Mouse (Mus musculus) kidney, adult 11 months (tissue): ENCODE data around the gene Map3k10.
A peak's percentile ranks its signal among the peaks of the same experiment; 100 is the strongest.

ENCODE experiments used
- DNase-seq: peaks from one replicate; pipeline ENCODE4 v3.0.0; 2022

Gene Map3k10

GRCm38 (mm10) chr7:27608130-27608529 lies 66.3 kb downstream of the Map3k10 start:
- no peak for DNase-seq

DNA sequence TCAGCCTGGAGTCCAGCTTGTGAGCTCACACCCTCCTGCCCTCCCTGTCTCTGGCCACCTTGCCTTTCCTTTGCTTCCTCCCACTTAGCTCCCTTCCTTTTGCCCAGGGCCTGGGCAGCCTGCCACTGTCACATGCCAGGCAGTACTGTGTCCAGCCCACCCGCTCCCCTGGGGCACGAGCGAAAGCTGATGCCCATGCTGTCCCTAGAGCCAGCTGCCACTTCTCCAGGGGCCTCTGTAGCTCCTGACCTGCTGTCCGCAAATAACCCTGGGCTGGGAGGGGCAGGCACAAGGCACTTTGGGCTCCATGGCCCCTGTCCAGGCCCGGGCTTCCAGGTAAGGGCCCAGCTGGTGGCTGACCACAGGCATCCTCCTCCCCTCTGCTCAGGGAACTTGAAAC lies 66.8 kb downstream of the Map3k10 start:
- peak; percentile 88 for DNase-seq

DNA sequence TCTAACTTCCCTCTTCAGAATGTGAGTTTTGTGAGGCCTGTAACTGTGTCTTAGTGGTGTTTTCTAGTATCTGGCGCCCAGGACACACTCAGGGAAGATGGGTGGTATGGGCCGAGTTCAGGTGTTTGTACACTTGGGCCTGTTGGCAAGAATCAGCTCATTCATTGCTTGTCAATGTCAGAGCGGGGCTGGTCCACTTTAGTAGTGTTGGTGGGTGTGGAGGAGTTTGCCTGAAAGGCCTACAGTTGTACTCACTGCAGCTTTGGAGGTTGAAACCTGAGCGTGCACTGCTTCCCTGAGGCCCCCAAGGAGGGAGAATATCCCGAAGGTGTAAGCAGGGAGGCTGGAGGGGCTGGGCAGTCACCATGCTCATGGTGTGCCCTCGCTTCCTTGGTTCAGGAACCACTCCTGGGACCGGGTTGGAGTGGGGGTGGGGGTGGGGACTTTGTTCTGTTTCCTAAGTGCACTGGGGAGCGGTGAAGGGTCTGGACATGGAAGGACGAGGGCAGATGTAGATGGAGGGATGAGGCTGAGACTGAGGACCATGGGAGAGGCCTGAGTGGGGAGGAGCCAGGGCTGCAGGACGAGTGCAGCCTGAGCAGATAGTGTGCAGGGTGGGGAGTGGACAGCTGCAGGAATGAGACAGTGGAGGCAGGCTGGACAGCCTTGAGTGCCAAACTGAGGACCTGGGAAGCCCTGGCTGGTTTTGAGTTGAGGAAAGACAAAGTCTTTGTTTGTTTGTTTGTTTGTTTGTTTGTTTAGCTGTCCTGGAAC lies 67.7 kb downstream of the Map3k10 start:
- DNase-seq: no peak
